Mouse (Mus musculus) brain, adult 2 months (tissue): ENCODE measurements around the gene Mast1.

Experiments used
- DNase-seq: peaks from one replicate; pipeline ENCODE4 v3.0.0; 2011; ENCODE audit warnings: low read depth, low spot score

Gene Mast1

GRCm38 (mm10) chr8:84973803-84974542 is 36.8 kb upstream of the Mast1 start:
- peak; percentile 81 for DNase-seq

DNA sequence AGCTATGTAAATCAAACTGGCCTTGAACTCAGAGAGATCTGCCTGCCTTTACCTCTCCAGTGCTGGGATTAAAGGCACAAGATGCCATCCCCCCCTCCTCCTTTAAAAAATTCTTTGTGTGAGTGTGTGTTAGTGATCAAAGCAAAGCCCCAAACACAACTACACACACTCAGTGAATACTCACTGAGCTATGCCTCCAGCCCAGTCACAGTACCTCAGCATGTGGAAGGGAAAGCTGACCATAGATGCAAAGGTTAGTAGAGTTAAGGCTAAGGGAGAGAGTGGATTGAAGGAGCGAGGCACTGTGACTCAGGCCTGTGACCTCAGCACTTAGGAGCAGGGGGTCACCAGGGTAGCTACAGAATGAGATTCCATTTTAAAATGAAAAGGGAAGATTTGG is 35.9 kb upstream of the Mast1 start:
- DNase-seq, result no peak

DNA sequence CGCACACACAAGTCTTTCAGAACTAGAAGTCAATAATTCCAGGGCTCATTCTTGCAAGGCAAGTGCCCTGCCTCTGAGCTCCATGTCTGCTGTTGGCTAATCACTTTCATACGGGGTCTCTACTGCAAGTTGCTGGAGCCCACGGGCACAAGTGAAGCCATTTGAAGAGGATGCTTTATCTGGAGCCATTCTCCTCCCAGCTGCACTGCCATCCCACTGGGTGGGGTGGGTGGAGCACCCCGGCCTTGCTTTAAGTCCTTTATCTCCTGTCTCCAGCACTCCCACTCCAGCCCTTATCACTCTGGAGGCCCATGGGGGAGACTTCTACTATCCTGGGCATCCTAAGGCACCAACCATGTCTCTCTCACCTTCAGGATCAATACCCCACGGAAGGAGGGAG is 33.8 kb upstream of the Mast1 start:
- DNase-seq, result no peak

DNA sequence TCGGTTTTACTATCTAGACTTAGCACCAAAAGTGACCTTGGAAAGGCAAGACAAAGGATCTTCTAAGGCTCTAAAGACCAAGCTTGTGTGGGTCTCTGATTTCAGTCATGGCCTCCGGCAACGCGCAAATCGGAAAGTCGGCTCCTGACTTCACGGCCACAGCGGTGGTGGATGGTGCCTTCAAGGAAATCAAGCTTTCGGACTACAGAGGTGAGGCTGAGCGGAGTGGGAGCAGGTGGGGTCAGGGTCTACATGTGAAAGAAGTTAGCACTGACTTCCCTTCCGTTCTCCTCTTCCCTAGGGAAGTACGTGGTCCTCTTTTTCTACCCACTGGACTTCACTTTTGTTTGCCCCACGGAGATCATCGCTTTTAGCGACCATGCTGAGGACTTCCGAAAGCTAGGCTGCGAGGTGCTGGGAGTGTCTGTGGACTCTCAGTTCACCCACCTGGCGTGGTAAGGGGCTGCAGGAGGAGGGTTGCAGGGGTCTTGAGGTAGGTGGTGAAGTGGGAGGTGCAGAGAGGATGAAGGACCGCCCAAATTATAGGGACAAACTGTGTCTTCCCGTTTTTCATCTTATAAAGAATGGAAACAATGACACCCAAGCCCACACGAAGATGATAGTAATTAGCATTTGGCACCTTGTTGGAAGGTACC is 33.1 kb upstream of the Mast1 start:
- no peak for DNase-seq

DNA sequence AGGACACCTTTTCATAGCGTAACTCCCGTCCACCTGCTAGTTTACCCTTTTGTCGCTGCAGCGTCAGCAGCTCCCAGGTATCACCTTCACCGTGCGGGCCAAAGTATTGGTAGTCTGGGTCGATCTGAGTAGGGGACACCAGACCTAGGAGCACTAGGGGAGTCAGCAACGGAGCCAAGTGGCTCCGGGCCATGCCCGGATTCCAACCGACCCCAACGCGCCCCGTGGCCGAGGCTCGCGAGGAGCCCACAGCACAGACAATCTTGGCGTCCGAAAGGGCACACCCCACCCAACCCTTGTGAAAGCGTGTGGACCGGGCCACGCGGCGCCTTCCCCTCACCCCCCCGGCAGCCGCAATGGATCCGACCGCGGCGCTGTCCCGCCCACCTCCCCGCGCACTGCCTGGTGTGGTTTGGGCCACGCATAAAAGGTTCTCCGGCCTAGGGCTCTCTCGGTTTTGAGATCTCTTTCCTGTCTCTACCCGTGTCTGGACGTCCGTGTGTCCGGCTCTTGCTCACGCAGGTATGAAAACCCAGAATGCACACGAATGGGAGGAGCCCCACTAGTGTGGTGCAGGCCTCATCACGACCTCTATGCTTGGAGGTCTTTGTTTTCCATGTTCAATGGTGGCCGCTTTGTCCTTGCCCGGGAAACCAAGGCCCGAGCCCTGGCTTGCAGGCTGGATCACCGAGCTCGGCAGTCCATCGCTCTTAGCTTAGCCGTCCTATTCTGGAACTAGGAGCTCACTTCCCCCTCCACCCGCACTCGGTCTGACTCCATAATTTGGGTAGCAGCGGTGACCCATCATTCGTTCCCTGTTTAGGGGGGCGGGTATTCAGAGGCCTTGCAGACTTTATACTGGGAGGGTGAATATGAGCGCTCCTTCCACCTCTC is 32.3 kb upstream of the Mast1 start, which contains the start of the genes Gm49661, Prdx2 and Rnaseh2a:
TSS of gene Gm49661 (minus strand) at position 193 of the 894 bp plus-strand sequence.
TSS of gene Prdx2 (plus strand) at position 347 of the 894 bp plus-strand sequence.
TSS of gene Rnaseh2a (minus strand) at position 527 of the 894 bp plus-strand sequence.
- DNase-seq, result peak; percentile 92

DNA sequence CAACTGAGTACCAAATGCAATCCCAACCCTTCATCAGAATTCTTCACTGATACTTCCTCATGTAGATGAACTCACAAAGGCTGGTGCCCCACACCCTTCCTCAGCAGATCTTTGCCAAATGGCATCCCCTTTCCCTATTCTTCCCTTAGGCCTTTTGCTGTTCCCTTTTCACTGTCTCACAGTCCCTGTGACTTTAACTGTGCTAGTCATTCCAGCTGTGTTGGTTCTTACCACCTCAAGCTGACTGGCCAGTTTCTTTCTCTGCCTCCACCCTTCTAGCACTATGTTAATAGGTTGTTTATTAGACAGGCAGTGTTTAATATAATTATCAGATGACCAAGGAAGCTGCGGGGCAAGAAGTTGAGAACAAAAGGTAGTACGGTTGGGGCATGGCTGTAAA is 31.5 kb upstream of the Mast1 start:
- DNase-seq, result no peak

- DNase-seq, result no peak
Measured at GRCm38 (mm10) chr8:84967532-84968304, 30.6 kb upstream of the Mast1 start.

DNA sequence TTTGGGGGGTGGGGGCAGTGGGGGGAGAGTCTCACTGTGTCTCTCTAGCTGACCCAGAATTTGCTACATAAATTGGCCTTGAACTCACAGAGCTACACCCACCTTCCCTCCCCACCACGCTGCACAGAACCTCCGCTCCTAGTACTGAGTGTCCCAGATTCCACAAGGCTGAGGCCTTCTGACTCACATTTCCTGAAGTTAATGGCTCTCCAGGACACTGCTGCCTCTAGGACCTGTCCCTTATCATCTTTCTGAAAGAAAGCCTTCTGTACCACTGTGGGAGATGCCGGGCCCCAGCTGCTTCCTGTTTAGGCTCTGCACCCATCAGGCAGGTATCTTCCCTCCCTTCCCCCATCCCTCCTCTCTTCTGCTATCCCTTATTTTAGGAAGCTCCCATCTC is 29.4 kb upstream of the Mast1 start:
- no peak for DNase-seq

- DNase-seq, result peak; percentile 99
Measured at GRCm38 (mm10) chr8:84965731-84966291, 28.7 kb upstream of the Mast1 start.

DNA sequence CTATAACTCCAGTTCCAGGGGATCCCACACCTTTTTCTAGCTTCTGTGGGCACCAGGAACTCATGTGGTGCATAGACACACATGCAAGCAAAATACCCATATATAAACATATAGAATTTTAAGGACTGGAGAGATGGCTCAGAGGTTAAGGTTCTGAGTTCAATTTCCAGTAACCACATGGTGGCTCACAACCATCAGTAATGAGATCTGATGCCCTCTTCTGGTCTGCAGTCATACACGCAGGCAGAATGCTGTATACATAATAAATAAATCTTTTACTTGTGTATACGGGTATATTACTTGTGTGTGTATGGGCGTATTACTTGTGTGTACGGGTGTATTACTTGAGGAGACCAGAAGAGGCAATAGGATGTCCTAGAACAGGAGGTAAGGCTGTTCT is 26.8 kb upstream of the Mast1 start:
- no peak for DNase-seq

DNA sequence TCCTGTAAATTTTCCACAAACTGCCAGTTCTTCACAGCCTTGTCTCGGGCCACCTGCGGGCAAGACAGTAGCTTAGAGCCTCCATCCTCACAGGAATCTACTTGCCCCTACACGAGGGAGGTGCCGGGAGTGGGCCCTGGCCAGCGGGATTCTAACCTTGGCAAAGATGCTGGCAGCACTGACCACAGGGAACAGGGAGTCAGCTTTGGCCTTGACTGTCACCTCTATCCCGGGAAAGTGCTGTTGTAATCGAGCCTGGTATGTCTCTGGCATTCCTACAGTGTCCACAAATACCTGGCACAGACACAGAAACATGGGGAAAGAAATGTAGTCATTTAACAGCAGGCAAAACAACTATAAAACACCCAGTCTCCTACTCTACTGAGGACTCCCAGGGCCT is 22.7 kb upstream of the Mast1 start:
- DNase-seq, result no peak

GRCm38 (mm10) chr8:84956768-84957167 is 19.6 kb upstream of the Mast1 start:
- peak; percentile 90 for DNase-seq

DNA sequence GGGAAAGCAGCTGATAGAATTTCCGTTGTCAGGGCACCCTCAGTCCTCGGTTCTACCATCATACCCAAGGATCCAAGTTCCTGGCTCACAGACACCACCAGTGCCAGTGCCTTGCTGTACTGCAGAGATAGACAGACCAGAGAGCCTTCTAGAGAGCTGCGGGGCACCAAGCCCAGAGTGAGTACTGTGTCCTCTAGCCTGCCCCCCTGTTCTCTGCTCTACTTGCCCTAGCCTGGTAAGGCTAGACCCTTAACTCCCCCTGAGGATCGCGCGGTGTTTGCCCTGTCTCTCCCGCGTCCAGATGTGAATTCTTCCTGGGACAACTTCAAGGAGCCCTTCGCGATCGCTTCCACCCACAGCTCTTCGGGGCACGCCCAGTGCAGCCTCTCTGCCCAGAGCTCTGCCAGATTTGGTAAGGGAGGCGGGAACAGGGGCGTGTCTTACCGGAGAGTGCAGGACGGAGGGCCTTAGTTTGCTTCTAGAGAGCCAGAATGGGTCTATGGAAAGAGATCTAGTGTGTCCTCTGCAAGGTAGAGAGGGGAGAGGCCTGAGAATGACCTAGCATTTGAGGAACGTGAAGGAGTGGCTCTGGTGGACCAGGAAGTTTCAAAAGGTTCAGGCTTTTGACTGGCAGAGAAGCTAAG is 15.6 kb upstream of the Mast1 start:
- no peak for DNase-seq

DNA sequence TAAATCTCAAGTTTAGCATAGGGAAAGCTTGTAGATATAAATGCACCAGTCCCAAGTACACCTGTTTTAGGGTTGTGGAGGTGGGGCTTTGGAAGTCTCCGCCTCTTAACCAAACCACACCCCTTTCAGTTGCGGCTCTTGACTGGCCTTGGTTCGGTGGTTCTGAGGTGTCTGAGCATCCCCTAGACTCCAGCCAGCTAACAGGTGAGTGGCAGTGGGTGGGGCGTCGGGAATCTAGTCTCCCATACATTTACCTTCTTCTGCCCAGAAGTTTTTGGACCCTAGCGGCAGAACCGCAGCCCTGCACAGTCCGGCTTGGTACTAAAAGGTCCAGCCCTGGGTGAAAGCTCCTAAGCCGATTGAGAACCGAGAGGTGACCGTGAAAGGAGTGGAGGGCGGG is 12.6 kb upstream of the Mast1 start:
- DNase-seq, result no peak

DNA sequence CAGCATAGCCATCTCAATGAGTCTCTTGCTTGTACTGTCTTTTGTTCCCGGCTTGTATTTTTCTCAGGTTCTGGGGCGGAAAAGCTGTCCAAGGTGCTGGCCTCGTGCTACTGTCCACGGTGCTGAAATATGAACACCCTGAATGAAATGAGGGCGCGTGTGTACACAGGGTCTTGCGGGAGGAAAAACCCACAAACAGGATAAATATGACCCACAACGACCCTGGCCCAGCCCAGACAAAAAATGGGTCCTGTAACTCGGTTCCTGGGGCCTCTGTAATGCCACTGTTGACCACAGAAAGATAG is 10.0 kb upstream of the Mast1 start:
- DNase-seq, result no peak

- DNase-seq, result peak; percentile 77
Measured at GRCm38 (mm10) chr8:84946528-84947240, 9.5 kb upstream of the Mast1 start, which contains the start of gene Rtbdn. TSS of gene Rtbdn (plus strand) at chr8:84946991.

GRCm38 (mm10) chr8:84945633-84946527 is 8.7 kb upstream of the Mast1 start:
- DNase-seq, result peak; percentile 65

DNA sequence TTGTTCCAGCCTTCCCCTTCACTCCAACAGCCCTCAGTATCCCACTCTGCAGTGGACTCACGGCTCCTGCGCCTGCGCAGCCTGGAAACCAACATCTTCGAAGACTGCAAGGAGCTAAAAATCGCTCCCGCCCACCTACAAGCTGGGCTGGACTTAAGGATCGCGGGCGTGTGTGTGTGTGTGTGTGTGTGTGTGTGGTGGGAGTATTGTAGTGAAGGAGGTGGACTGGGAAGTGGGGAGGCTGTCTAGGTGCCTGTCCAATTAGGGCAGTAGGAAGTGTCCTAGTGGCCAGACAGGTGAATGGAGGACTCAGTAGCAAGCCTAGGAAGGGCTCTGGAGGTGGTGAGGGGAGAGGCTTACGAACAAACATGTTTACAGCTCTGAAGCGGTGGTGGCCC is 8.1 kb upstream of the Mast1 start:
- peak; percentile 94 for DNase-seq
